Mouse (Mus musculus): ENCODE measurements at regions not wholly inside any gene's neighbourhood (a gene's known extent, or its start where the extent isn't known, plus 50 kb on each side); places are given as distances from the start of the nearest gene placed in this dataset.

DNA sequence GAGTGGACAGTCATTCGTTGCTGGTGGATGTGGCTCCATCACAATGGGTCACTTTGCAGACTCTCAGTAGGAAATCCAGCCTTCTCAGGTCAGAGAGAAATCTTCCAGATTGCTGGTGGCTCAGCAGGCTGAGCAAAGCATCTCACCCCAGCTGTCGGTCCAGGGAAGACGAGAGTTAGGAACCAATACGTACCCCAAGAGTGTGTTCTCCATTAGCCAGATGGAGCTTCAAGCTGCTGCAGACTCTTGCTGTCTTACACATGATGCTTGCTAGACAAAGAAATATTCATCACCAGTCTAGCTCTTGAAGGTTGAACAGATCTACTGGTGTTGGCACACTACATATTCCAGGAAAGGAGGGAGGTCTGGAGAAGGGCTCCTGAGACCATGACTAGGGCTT lies 288.0 kb downstream of the Sox11 start:
- TF ChIP-seq CTCF (IDR thresholded peaks at IDR 0.05; ENCODE audit: low read depth) (no peak), EP300 (IDR thresholded peaks at IDR 0.05; ENCODE audit: low read depth) (no peak)
